Mouse (Mus musculus) liver, embryonic 11.5 days (tissue): ENCODE results near the gene Celf5. TPM values are rescaled to one million over a fixed set of nuclear protein-coding genes. Genes with fewer than 3 reads are reported as not detected.

ENCODE experiments used
- ATAC-seq: fragments of 200-750 bp; cut with Nextera tagmentation; replicated peaks from 2 replicates; pipeline ENCODE4 v1.8.0; 2017; ENCODE audit warnings: moderate number of reproducible peaks, mild to moderate bottlenecking, moderate TSS enrichment, moderate library complexity; ENCODE audit not compliant: low FRiP score
- DNase-seq: peaks from one replicate; pipeline ENCODE4 v3.0.0-alpha.2; 2017; ENCODE audit warnings: low spot score
- H3K27ac ChIP-seq: fragments of 300-500 bp; sonication (generic); 2 replicates; pipeline ENCODE4 v1.5.1; 2014; ENCODE audit warnings: mild to moderate bottlenecking, low read depth, low read length, control low read depth
- H3K27me3 ChIP-seq: fragments of 300-500 bp; sonication (generic); replicated peaks from 2 replicates; pipeline ENCODE4 v1.6.1; 2014; ENCODE audit warnings: low read length, mixed read lengths; ENCODE audit not compliant: control insufficient read depth, insufficient read depth
- H3K36me3 ChIP-seq: fragments of 300-500 bp; sonication (generic); 2 replicates; pipeline ENCODE4 v1.6.1; 2014; ENCODE audit warnings: mild to moderate bottlenecking, low read length, moderate library complexity, mixed read lengths; ENCODE audit not compliant: control insufficient read depth, insufficient read depth
- H3K4me1 ChIP-seq: fragments of 300-500 bp; sonication (generic); replicated peaks from 2 replicates; pipeline ENCODE4 v1.6.1; 2014; ENCODE audit warnings: low read length, mixed read lengths; ENCODE audit not compliant: control insufficient read depth, insufficient read depth
- H3K4me2 ChIP-seq: fragments of 300-500 bp; sonication (generic); 2 replicates; pipeline ENCODE4 v1.6.1; 2014; ENCODE audit warnings: mild to moderate bottlenecking, control low read depth, moderate library complexity
- H3K4me3 ChIP-seq: fragments of 300-500 bp; sonication (generic); 2 replicates; pipeline ENCODE4 v1.5.1; 2014; ENCODE audit warnings: low read depth, low read length, control low read depth
- H3K9ac ChIP-seq: fragments of 300-500 bp; sonication (generic); 2 replicates; pipeline ENCODE4 v1.6.1; 2014; ENCODE audit warnings: low read depth, low read length, control low read depth
- H3K9me3 ChIP-seq: fragments of 300-500 bp; sonication (generic); 2 replicates; pipeline ENCODE4 v1.6.1; 2016; ENCODE audit warnings: low read length, inconsistent platforms, mixed read lengths; ENCODE audit not compliant: control insufficient read depth
- WGBS: fragments of 180-500 bp; shearing (Covaris S2); extraction: QIAGEN DNeasy Blood & Tissue Kit; methylation state at CpG from one replicate; pipeline ENCODE4 v1.1.7; 2014; 5-methylcytosine and 5-hydroxymethylcytosine counted together
- polyA plus RNA-seq: library from polyadenylated mRNA; unstranded; fragments of >200 nt; fragmentation: Nextera tagmentation; extraction: Ambion mirVana; gene quantifications from 2 replicates; pipeline ENCODE4 v1.2.1, GENCODE M21; 2014

Gene Celf5
- polyA plus RNA-seq, 1 experiment from 2014 or later = not detected

DNA sequence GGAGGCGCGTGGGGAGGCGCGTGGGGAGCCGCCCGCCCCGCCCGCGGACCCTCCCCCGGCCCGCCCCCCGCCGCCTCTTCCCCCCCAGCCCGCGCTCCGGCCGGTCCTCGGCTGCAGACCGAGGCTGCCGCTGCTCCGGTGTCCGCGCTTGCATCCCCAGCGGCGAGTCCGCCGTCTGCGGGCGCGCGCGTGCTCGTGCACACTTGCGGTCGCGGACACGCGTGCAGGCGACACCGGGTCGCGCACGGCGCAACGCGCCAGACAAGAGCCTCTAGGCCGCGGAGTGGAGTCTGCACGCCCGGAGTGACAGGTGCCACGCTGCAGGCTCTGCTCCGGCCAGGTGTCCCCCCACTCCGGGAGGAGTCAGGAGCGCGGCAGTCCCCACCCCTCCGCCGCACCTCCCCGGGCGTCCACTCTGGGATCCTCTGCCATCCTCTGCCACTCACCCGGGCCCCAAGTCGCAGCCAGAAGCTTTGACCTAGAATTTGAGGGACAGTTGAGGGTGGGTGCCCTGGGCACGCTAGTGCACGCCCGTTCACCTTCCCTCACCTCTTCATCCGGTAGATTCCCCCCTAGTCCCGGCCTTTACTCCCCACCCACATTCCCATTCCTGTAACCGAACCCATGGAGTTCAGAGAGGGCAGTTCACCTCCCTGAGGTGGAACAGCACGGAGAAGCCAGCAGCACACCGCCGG, 51.5 kb downstream of the Celf5 start:
- H3K27ac ChIP-seq = peak overlapping the region; percentile 82
- DNase-seq (peak; percentile 64), ATAC-seq (no peak)
- H3K9me3 ChIP-seq = no peaks in the 10 kb centered on the region
- peaks cover 42% of the 10 kb centered on the region for H3K27me3 ChIP-seq
- H3K4me1 ChIP-seq = peaks cover 23% of the 10 kb centered on the region
- 2% methylated on average over 39 of the region's 70 CpGs for WGBS
- H3K4me2 ChIP-seq = peak overlapping the region; percentile 92
- no peaks in the 10 kb centered on the region for H3K36me3 ChIP-seq
- H3K9ac ChIP-seq = peak overlapping the region; percentile 74
- H3K4me3 ChIP-seq = peak overlapping the region; percentile 80

DNA sequence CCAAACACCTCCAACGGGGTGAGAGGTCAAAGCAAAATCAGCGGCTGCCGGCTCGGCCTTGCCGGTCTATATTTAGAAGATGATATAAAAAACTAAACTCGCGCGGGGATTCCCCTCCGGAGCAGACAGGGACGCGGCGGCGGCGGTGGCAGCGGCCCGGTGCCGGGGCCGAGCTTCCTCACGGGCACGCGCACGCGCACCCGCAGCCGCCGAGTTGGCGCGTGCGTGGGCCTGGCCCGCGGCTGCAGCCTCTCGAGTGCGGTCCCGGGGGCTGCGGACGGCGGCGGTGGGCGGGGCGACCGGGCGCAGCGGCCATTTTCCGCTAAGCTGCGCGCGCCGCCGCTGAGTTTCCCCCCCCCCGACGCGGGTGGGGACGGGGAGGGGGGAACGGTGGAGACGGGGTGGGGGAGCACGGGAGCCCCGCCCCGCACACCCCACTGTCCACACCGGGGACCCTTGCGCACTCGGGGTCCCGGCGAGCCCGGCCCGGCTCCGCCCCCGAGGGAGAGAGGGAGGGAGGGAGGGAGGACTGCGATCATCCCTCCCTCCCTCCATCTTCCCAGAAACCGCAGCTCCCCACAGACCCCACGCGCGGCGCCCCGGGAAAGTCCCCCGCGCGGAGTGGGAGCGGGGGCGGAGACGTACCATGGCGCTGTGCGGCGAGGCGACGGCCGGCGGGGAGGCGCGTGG, 52.2 kb downstream of the Celf5 start:
- H3K9me3 ChIP-seq = no peaks in the 10 kb centered on the region
- DNase-seq = peak; percentile 82
- ATAC-seq = peak; percentile 21; the same call in 1 of the 2 replicates
- WGBS = under 1% methylated on average over 69 of the region's 89 CpGs
- peak overlapping the region; percentile 74 for H3K9ac ChIP-seq
- H3K27ac ChIP-seq = peak overlapping the region; percentile 82
- H3K36me3 ChIP-seq = no peaks in the 10 kb centered on the region
- H3K4me2 ChIP-seq = peak overlapping the region; percentile 92
- H3K4me3 ChIP-seq = peak overlapping the region; percentile 80
- H3K4me1 ChIP-seq = peaks cover 23% of the 10 kb centered on the region
- H3K27me3 ChIP-seq = peaks cover 49% of the 10 kb centered on the region

DNA sequence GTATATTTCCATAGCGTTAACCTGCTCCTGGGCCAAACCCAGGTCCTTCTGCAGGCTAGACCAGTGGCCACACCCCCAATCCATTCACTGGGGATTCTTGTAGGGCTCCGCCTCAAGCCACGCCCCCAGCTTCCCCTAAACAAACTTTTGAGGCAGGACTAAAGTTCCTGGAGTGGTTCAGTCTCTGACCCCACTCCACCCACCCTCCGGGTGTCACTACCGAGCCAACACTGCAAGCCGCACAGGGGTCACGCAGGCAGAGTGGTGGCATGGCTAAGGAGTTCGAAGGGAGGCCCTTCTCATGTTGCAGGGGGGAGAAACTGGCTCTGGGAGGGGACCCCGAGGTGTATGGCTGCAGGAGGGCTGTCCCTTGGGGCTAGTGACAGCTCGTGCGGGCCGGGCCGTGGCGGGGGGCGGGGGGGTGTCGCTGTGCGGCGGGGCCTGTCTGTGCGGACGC, 52.9 kb downstream of the Celf5 start:
- Histone ChIP-seq H3K4me3 (peak overlapping the region; percentile 80), H3K4me2 (peak overlapping the region; percentile 92), H3K9me3 (no peaks in the 10 kb centered on the region), H3K27ac (peak overlapping the region; percentile 82), H3K36me3 (no peaks in the 10 kb centered on the region), H3K27me3 (peaks cover 56% of the 10 kb centered on the region), H3K4me1 (peaks cover 23% of the 10 kb centered on the region), H3K9ac (peak overlapping the region; percentile 74)
- WGBS = under 1% methylated on average over 17 of the region's 20 CpGs
- DNase-seq = peak; percentile 83
- ATAC-seq = peak; percentile 58

DNA sequence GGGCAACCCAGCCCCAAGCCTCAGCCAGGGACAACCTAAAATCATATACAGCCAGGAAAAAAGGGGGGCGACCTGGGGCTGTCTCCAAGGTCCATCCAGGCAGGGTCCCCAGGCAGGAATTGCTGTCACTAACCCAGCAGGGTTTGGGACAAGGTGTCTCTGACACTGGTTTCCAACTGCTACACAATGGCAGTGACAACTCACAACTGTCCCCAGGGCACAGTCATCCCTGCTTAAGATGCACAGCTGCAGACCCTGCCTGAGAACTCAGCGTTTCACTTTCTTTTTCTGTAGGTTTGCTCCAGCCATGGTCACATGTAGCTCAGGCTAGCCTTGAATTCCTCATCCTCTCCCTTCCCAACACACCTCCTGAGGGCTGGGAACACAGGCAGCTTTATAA, 53.4 kb downstream of the Celf5 start:
- no peak overlapping the region for H3K9ac ChIP-seq
- H3K9me3 ChIP-seq = no peaks in the 10 kb centered on the region
- DNase-seq (no peak), ATAC-seq (no peak; the same call in 1 of the 2 replicates)
- peak overlapping the region; percentile 92 for H3K4me2 ChIP-seq
- peak overlapping the region; percentile 80; the same call in 1 of the 2 replicates for H3K4me3 ChIP-seq
- no peaks in the 10 kb centered on the region for H3K36me3 ChIP-seq
- peaks cover 61% of the 10 kb centered on the region for H3K27me3 ChIP-seq
- H3K27ac ChIP-seq = no peak overlapping the region
- H3K4me1 ChIP-seq = peaks cover 27% of the 10 kb centered on the region
- 19% methylated on average over 2 of the region's 2 CpGs for WGBS

DNA sequence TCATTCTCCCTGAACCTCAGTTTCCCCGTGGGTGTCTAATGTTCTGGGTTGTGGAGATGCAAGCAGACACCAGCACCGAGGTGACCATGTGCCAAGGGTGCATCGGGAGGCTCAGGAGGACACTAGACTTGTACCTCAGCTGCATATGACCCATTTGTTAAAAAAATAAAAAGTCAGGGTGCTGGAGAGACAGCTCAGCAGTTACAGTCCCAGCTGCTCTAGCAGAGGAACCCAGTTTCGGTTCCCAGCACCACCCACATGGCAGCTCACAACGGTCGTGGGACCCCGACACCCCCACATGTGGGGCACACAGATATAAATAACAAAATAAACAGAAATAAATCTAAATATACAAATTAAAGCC, 54.0 kb downstream of the Celf5 start:
- H3K4me1 ChIP-seq = peaks cover 25% of the 10 kb centered on the region
- no peak overlapping the region for H3K4me2 ChIP-seq
- H3K9me3 ChIP-seq = no peaks in the 10 kb centered on the region
- H3K4me3 ChIP-seq = no peak overlapping the region
- no peaks in the 10 kb centered on the region for H3K36me3 ChIP-seq
- 79% methylated on average over 7 of the region's 7 CpGs for WGBS
- no peak overlapping the region for H3K27ac ChIP-seq
- no peak for ATAC-seq
- H3K9ac ChIP-seq = no peak overlapping the region
- DNase-seq = no peak
- peaks cover 67% of the 10 kb centered on the region for H3K27me3 ChIP-seq

DNA sequence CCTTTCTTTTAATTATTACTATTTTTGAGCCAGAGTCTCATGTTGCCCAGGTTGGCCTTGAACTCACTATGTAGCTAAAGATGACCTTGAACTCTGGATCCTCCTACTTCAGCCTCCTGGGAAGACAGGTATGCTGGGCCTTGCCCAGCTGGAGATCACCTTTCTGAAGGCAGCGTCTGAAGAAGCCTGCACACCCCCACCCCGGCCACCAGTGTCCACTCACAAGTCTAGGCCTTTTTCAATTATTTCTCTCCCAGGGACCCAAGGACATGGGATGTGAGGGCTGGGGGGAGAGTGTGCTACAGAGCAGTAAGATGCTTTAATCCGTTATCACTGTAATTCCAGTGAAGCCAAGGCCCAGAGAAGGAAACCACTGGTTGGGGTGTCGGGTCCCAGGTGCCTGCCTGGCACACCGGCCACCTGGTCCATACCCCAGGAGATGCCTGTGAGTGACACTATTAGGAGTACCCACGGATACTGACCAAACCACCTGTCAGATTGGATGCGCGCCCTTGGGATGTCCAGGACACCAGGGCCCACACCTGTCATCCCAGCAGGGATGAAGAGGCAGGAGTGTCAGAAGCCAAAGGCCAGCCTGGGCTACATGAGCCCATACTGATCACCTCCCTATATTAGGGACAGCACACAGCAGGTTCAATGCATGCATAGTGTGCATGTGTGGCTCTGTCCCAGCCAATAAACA, 54.6 kb downstream of the Celf5 start:
- peak; percentile 32 for DNase-seq
- H3K9me3 ChIP-seq = no peaks in the 10 kb centered on the region
- peaks cover 20% of the 10 kb centered on the region for H3K4me1 ChIP-seq
- H3K27me3 ChIP-seq = peaks cover 67% of the 10 kb centered on the region
- H3K36me3 ChIP-seq = no peaks in the 10 kb centered on the region
- no peak overlapping the region for H3K9ac ChIP-seq
- no peak overlapping the region for H3K27ac ChIP-seq
- 76% methylated on average over 8 of the region's 8 CpGs for WGBS
- ATAC-seq = no peak
- no peak overlapping the region for H3K4me2 ChIP-seq
- no peak overlapping the region for H3K4me3 ChIP-seq

DNA sequence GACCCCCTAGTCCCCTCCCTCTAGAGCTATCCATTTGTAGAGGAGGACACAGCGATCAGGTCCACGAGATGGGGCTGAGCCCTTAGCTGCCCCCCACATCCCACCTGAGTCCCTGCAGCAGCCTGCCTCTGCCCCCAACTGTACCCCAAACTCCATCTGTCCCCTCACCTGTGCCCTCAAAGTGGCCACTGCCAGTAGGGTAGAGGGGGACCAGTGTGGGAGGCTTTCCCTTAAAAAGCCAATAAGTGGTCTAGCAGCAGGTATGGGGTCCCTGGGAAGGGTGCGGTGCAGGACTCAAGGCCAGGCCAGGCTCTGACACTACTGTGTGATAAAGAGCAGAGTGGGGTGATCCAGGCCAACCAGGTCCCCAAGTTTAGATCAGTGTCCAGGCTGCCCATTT, 55.2 kb downstream of the Celf5 start:
- no peak for ATAC-seq
- H3K4me2 ChIP-seq = peak overlapping the region; percentile 54
- H3K9ac ChIP-seq = peak overlapping the region; percentile 18; the same call in 1 of the 2 replicates
- peak overlapping the region; percentile 45 for H3K4me3 ChIP-seq
- WGBS = 31% methylated on average over 3 of the region's 3 CpGs
- peak; percentile 35 for DNase-seq
- peaks cover 66% of the 10 kb centered on the region for H3K27me3 ChIP-seq
- no peaks in the 10 kb centered on the region for H3K9me3 ChIP-seq
- H3K4me1 ChIP-seq = peaks cover 18% of the 10 kb centered on the region
- H3K27ac ChIP-seq = no peak overlapping the region
- H3K36me3 ChIP-seq = no peaks in the 10 kb centered on the region

DNA sequence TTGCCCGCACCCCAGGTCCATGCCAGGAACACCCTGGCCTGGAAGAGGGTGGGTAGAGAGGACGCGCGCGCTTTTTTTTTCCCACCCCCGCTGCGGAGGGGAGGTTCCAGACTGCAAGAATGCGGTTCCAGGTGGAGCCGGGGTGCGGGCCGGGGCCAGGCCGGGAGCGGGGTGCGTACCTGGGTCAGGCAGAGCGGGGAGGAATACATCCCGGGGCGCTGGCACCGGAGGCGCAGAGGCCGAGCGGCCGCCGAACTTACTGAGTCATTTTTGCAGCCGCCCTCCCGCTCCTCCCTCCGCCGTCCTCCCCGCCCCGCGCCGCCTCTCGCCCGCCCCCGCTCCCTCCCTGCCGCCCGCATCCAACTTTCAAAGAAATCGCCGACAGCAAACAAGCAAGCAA, 55.6 kb downstream of the Celf5 start:
- DNase-seq = peak; percentile 55
- Histone ChIP-seq H3K9ac (peak overlapping the region; percentile 18), H3K27ac (no peak overlapping the region), H3K36me3 (no peaks in the 10 kb centered on the region), H3K4me3 (peak overlapping the region; percentile 45), H3K9me3 (no peaks in the 10 kb centered on the region), H3K4me1 (peaks cover 18% of the 10 kb centered on the region), H3K27me3 (peaks cover 68% of the 10 kb centered on the region), H3K4me2 (peak overlapping the region; percentile 54)
- 1% methylated on average over 38 of the region's 38 CpGs for WGBS
- no peak for ATAC-seq
